Mouse (Mus musculus) erythroblast, embryonic 14.5 days (primary cell): ENCODE data around the gene St14.

Experiments used
- GATA1 ChIP-seq: IDR thresholded peaks from 2 replicates; pipeline ENCODE4 v1.6.1; 2012; ENCODE audit warnings: low read length, inconsistent platforms, mixed read lengths
- TAL1 ChIP-seq: IDR thresholded peaks from 3 replicates; pipeline ENCODE4 v1.6.1; 2012; ENCODE audit warnings: low read length, inconsistent platforms, mixed read lengths

GRCm38 (mm10) chr9:31091162-31091581, 40.5 kb downstream of the St14 start:
- TF ChIP-seq GATA1 (no peak), TAL1 (no peak)
